25 mouse cellular contexts compared by ENCODE assay signal in the genomic region with DNA sequence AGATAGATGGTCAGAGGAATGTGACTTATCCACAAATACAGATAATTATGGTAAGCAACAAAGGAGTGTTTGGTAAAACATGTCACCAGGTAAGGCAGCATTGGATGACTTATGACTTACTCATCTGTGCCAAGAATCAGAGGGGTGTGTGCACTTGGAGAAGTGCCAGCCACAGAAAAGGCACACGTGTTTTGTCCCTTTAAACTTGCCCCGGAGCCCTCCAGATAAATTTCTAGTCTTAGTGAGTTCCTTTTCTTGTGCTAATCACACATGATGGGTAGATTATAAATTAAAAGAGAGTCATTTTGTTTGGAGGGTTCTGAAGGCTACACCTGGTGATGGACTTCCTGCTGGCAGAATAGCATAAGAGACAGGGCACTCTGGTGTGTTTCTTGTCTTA.
"Had no signal": no experiment of that assay in that cellular context is flagged by ENCODE, and none has a peak within 500 bp of the region (broad histone marks: within the 10 kb centered on the region; RNA-seq: fewer than 3 reads in every experiment).

No protein-coding gene starts in this region.

- DNase-seq: gastrocnemius, adult 2 months; gastrocnemius, postnatal 10 days; gastrocnemius, postnatal 25 days; heart, adult 18-20 months; heart, postnatal 10 days; heart, postnatal 36 days; kidney, adult 11 months; kidney, adult 2 months; kidney, adult 9 months; kidney, postnatal 14 days; kidney, postnatal 36 days; layer of hippocampus, adult 9-11 months; layer of hippocampus, postnatal 36 days; left cerebral cortex, postnatal 4 days had no signal

- H3K27ac ChIP-seq: gastrocnemius, adult 2 months; heart, embryonic 10.5 days; hindbrain, embryonic 13.5 days; hindbrain, embryonic 15.5 days; hindbrain, postnatal 0 days; kidney, embryonic 15.5 days; kidney, postnatal 0 days; limb, embryonic 13.5 days; limb, embryonic 15.5 days had no signal

- H3K36me3 ChIP-seq: heart, embryonic 10.5 days; heart, embryonic 12.5 days; hindbrain, embryonic 13.5 days; hindbrain, embryonic 15.5 days; kidney, embryonic 15.5 days; limb, embryonic 13.5 days; limb, embryonic 15.5 days had no signal

- H3K9ac ChIP-seq: heart, embryonic 12.5 days; hindbrain, embryonic 13.5 days; hindbrain, embryonic 15.5 days; kidney, embryonic 15.5 days; limb, embryonic 13.5 days; limb, embryonic 15.5 days had no signal

- H3K4me3 ChIP-seq: gastrocnemius, adult 2 months; heart, embryonic 10.5 days; heart, embryonic 12.5 days; hindbrain, embryonic 13.5 days; hindbrain, embryonic 15.5 days; kidney, embryonic 15.5 days; limb, embryonic 13.5 days; limb, embryonic 15.5 days had no signal

- ATAC-seq: hindbrain, postnatal 0 days; intestine, embryonic 16.5 days had no signal

- H3K4me2 ChIP-seq: heart, embryonic 12.5 days; hindbrain, embryonic 13.5 days; hindbrain, embryonic 15.5 days; kidney, embryonic 15.5 days; limb, embryonic 13.5 days; limb, embryonic 15.5 days; liver, embryonic 11.5 days had no signal

- H3K9me3 ChIP-seq: heart, embryonic 10.5 days; heart, embryonic 12.5 days; hindbrain, embryonic 13.5 days; hindbrain, embryonic 15.5 days; kidney, embryonic 15.5 days; limb, embryonic 13.5 days; limb, embryonic 15.5 days had no signal

- H3K27me3 ChIP-seq: heart, embryonic 12.5 days; hindbrain, embryonic 15.5 days; kidney, embryonic 15.5 days; limb, embryonic 13.5 days; limb, embryonic 15.5 days had no signal
